ENCODE assay signal across 8 mouse cellular contexts in genomic region chr2:91264711-91265681, GRCm38 (mm10). TPM values are rescaled to one million over a fixed set of nuclear protein-coding genes. Genes with fewer than 3 reads are reported as not detected.
DNase-seq lines count a peak whose midpoint lies in the region; ATAC-seq lines count a peak whose summit lies in the region.

Arfgap2 (plus strand) TSS chr2:91264974.

- peak within 1 kb of the TSS; percentile 85 for H3K9ac ChIP-seq in kidney, embryonic 15.5 days

- H3K4me2 ChIP-seq in kidney, embryonic 15.5 days = peak within 1 kb of the TSS; percentile 66

- H3K27me3 ChIP-seq in heart, embryonic 10.5 days (ENCODE audit: insufficient read depth, poor library complexity, severe bottlenecking) = no peaks in the 10 kb centered on the region
- H3K27me3 ChIP-seq in kidney, embryonic 15.5 days = no peaks in the 10 kb centered on the region

- peak; percentile 93 for ATAC-seq in erythroblast, adult 5-6 weeks (replicated peaks; ENCODE audit: low FRiP score, poor library complexity, severe bottlenecking)
- peak; percentile 99 for ATAC-seq in kidney, embryonic 15.5 days (replicated peaks; ENCODE audit: low FRiP score)
- peak; percentile 91 for ATAC-seq in monocyte, adult 5-6 weeks (replicated peaks; ENCODE audit: insufficient number of reproducible peaks, low FRiP score, low TSS enrichment, poor library complexity, severe bottlenecking)

- peaks cover 67% of the 10 kb centered on the region for H3K36me3 ChIP-seq in heart, embryonic 10.5 days
- peaks cover 65% of the 10 kb centered on the region for H3K36me3 ChIP-seq in kidney, embryonic 15.5 days

- peak; percentile 92 to 93 for DNase-seq in B cell, adult 2 months
- peak; percentile 100 for DNase-seq in brain, adult 2 months (ENCODE audit: low read depth, low spot score)
- DNase-seq in heart, embryonic 10.5 days (ENCODE audit: low spot score) = peak; percentile 99
- DNase-seq in liver = peak; percentile 98
- DNase-seq in spleen, postnatal 4 days (ENCODE audit: low spot score in 2 of 2) = peak; percentile 95 to 97

- 2% methylated on average over 72 of the region's 72 CpGs for WGBS in heart, embryonic 10.5 days
- WGBS in kidney, embryonic 15.5 days = under 1% methylated on average over 72 of the region's 72 CpGs

- H3K4me3 ChIP-seq in heart, embryonic 10.5 days = peak within 1 kb of the TSS; percentile 89
- H3K4me3 ChIP-seq in kidney, embryonic 15.5 days (replicated peaks) = peak within 1 kb of the TSS; percentile 75

- H3K9me3 ChIP-seq in heart, embryonic 10.5 days = no peaks in the 10 kb centered on the region
- no peaks in the 10 kb centered on the region for H3K9me3 ChIP-seq in kidney, embryonic 15.5 days (replicated peaks)

- peak within 1 kb of the TSS; percentile 97 for H3K27ac ChIP-seq in heart, embryonic 10.5 days
- H3K27ac ChIP-seq in kidney, embryonic 15.5 days = peak within 1 kb of the TSS; percentile 93

- H3K4me1 ChIP-seq in heart, embryonic 10.5 days = peaks cover 20% of the 10 kb centered on the region
- peaks cover 26% of the 10 kb centered on the region for H3K4me1 ChIP-seq in kidney, embryonic 15.5 days

RNA-seq across cellular contexts. Expression of gene Arfgap2, which starts in this region (rescaled TPM):
- total RNA-seq in erythroblast, adult 5-6 weeks (2015; ENCODE audit: low replicate concordance) = 11.3 and 23.1 TPM in 2 replicates
- 18.7 and 28.9 TPM in 2 replicates for total RNA-seq in erythroblast, adult 5-6 weeks (2017; ENCODE audit: low replicate concordance)
- polyA plus RNA-seq in heart, embryonic 10.5 days (2016; fragmentation: Nextera tagmentation; extraction: Ambion mirVana) = 82.3 and 85.7 TPM in 2 replicates
- 86.6 and 92.2 TPM in 2 replicates for polyA plus RNA-seq in kidney, embryonic 15.5 days (2015; fragmentation: Nextera tagmentation; extraction: Ambion mirVana)
- total RNA-seq in monocyte, adult 5-6 weeks (2017) = 34.0 to 45.8 TPM (median 35.3 TPM) in 3 replicates

Comparison
In these comparisons a context has a peak if more than half of its experiments do, and no peak if none do; other contexts are left out.
1. Peak in every context shown above with its lines: DNase-seq, ATAC-seq, H3K4me3 ChIP-seq and H3K27ac ChIP-seq.